Mouse (Mus musculus) gonadal fat pad, adult 2 months (tissue): ENCODE data around the gene Bhmt2. TPM values are rescaled to one million over a fixed set of nuclear protein-coding genes. Genes with fewer than 3 reads are reported as not detected.

Experiments
- DNase-seq: peaks from one replicate; pipeline ENCODE4 v3.0.0-alpha.2; 2012; ENCODE audit warnings: low read depth
- polyA plus RNA-seq: library from polyadenylated mRNA; depleted of rRNA; stranded (reverse); fragments of >200 nt; gene quantifications from 2 replicates; pipeline ENCODE4 v1.2.3, GENCODE M21; 2012; rRNA removed

Gene Bhmt2
- polyA plus RNA-seq, 1 experiment, result 0.07 TPM

GRCm38 (mm10) chr13:93639636-93640035 is 34.5 kb downstream of the Bhmt2 start:
- no peak for DNase-seq

GRCm38 (mm10) chr13:93637282-93638245 is 36.5 kb downstream of the Bhmt2 start, which contains the start of gene Bhmt:
Bhmt (minus strand) TSS chr13:93637961.
- DNase-seq, result no peak

DNA sequence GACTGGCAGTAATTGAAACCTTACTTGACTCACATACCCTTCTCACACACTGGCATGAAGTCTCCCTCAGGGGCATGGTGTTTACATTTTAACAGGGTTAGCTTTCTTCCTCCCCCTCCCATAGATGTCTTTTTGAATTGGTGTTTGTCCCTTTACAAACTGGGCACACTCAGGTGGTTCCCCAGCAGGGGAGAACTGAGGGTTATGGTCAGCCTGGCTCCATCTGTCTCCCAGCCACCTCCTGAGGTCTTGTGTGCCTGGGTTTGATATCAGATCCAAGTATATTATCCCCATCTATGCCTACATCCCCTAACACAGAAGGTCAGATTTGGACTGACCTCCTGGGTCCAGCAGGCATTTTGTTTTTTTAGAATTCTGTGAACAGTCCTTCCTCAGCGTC is 37.5 kb downstream of the Bhmt2 start:
- no peak for DNase-seq

GRCm38 (mm10) chr13:93632927-93633326 is 41.2 kb downstream of the Bhmt2 start:
- no peak for DNase-seq

GRCm38 (mm10) chr13:93630941-93631705 is 43.0 kb downstream of the Bhmt2 start:
- DNase-seq, result no peak

DNA sequence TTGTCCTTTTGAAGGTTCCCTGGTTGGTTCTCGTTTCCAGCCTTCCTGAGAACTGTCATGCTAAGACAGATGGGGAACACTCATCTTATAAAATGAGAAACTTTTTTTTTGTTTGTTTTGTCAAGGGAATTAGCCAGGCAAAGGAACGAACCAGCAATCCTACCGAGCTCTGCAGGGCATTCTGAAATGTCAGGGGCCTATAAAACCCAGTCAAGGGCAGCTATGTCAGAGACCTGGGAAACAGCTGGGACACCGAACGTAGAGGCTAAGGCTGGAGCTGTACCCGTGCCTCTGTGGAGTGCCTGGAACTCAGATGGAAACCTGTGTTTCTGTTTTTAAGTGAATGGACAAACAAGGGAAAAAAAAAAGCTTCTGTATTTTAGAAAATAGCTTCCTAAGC is 45.2 kb downstream of the Bhmt2 start:
- no peak for DNase-seq

GRCm38 (mm10) chr13:93614361-93614948 is 59.6 kb downstream of the Bhmt2 start:
- DNase-seq, result no peak

GRCm38 (mm10) chr13:93613771-93614170 is 60.3 kb downstream of the Bhmt2 start:
- no peak for DNase-seq

GRCm38 (mm10) chr13:93612660-93613607 is 61.2 kb downstream of the Bhmt2 start:
- no peak for DNase-seq

DNA sequence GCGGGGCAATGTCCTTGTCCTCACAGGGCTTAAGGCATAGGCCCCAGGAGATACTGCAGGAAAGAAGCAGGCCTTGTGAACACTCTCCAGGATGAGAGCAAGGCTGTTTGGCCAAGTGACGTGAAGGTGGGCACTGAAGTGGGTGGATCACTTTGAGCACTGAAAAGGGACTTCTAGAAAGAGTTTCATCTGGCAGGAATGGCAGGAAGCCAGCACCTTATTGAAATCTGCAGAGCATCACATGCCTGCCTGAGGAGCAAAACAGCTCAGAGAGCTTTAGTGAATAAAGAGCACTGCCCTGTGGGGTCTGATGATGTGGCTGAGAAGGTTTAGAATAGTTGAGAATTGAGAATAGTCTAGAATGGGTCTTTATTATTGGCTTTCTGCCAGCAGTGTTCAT is 65.6 kb downstream of the Bhmt2 start:
- no peak for DNase-seq

DNA sequence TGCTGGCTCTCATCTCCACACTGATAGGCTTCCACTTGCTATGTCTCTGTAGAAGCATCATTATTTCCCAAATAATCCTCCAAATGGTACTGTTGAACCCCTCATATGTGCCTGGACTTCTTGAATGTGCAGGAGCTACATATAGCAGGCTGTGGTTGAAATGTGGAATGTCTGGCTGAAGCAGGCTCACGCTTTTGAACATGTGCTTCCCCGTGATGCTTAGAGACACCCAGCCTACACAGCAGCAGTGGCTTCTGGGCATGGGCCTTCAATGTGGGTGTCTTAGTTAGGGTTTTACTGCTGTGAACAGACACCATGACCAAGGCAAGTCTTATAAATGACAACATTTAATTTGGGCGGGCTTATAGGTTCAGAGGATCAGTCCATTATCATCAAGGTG is 66.4 kb downstream of the Bhmt2 start:
- no peak for DNase-seq

GRCm38 (mm10) chr13:93606868-93607578 is 67.1 kb downstream of the Bhmt2 start:
- no peak for DNase-seq

Other genes with a start within 250 kb of the Bhmt2 start
- 8.6 and 10.8 TPM in 2 replicates for gene Jmy, start 174.5 kb downstream of the Bhmt2 start, polyA plus RNA-seq
- gene Bhmt, start 36.3 kb downstream of the Bhmt2 start, polyA plus RNA-seq, result 0.08 and 0.34 TPM in 2 replicates
- 0.16 TPM in 1 of 2 replicates, not detected in the other for gene Dmgdh, start 131 bp upstream of the Bhmt2 start, polyA plus RNA-seq
- gene Arsb, start 97.3 kb upstream of the Bhmt2 start, polyA plus RNA-seq, result 29.3 and 36.0 TPM in 2 replicates